Mouse (Mus musculus) MEL (cell line): ENCODE measurements around the gene Rab37. TPM values are rescaled to one million over a fixed set of nuclear protein-coding genes. Genes with fewer than 3 reads are reported as not detected.

Experiments
- DNase-seq: peaks from one replicate; pipeline ENCODE4 v3.0.0; 2011; ENCODE audit warnings: low read depth, low spot score
- H3K27ac ChIP-seq: 2 replicates; pipeline ENCODE4 v1.5.1; 2012; ENCODE audit warnings: low read depth, mild to moderate bottlenecking, control low read depth, low read length, moderate library complexity; ENCODE audit not compliant: control insufficient read depth
- H3K27me3 ChIP-seq, 2 experiments: fragments of 150-350 bp in 1 of 2; sonication (generic) in 1 of 2; 2 replicates each; pipeline ENCODE4 v1.6.1; 2012; ENCODE audit warnings: low read length in 2 of 2, mild to moderate bottlenecking in 2 of 2, improper control_type of control experiment in 1 of 2, moderate library complexity in 1 of 2; ENCODE audit not compliant: insufficient read depth in 2 of 2, control insufficient read depth in 1 of 2
- H3K36me3 ChIP-seq, 2 experiments: 2 replicates each; pipeline ENCODE4 v1.6.1; 2012 to 2014; ENCODE audit warnings: low read length in 2 of 2, improper control_type of control experiment in 1 of 2, inconsistent platforms in 1 of 2, mild to moderate bottlenecking in 1 of 2; ENCODE audit not compliant: insufficient read depth in 2 of 2, control insufficient read depth in 1 of 2
- H3K4me1 ChIP-seq, 2 experiments: fragments of 150-350 bp in 1 of 2; sonication (generic) in 1 of 2; 2 replicates each; pipeline ENCODE4 v1.6.1; 2012; ENCODE audit warnings: low read length in 2 of 2, improper control_type of control experiment in 1 of 2, mild to moderate bottlenecking in 1 of 2; ENCODE audit not compliant: insufficient read depth in 2 of 2, control insufficient read depth in 1 of 2
- H3K4me3 ChIP-seq, 2 experiments: fragments of 150-350 bp in 1 of 2; sonication (generic) in 1 of 2; 2 replicates each; pipeline ENCODE4 v1.5.1; 2012; ENCODE audit warnings: low read depth in 2 of 2, low read length in 2 of 2, mild to moderate bottlenecking in 2 of 2, moderate library complexity in 2 of 2, control low read depth in 1 of 2, improper control_type of control experiment in 1 of 2; ENCODE audit not compliant: control insufficient read depth in 1 of 2, insufficient read depth in 1 of 2
- H3K79me2 ChIP-seq: 2 replicates; pipeline ENCODE4 v1.6.1; 2012; ENCODE audit warnings: mild to moderate bottlenecking, low read length, moderate library complexity; ENCODE audit not compliant: control insufficient read depth, poor library complexity, insufficient read depth
- H3K9ac ChIP-seq: 2 replicates; pipeline ENCODE4 v1.6.1; 2012; ENCODE audit warnings: low read depth, mild to moderate bottlenecking, control low read depth, low read length, moderate library complexity; ENCODE audit not compliant: control insufficient read depth, poor library complexity, severe bottlenecking
- H3K9me3 ChIP-seq: fragments of 150-350 bp; sonication (generic); replicated peaks from 2 replicates; pipeline ENCODE4 v1.6.1; 2012; ENCODE audit warnings: mild to moderate bottlenecking, low read length, improper control_type of control experiment, moderate library complexity; ENCODE audit not compliant: insufficient read depth
- CTCF ChIP-seq, 3 experiments: IDR thresholded peaks in 2 of 3; conservative IDR thresholded peaks in 1 of 3; 2 replicates each; pipeline ENCODE4 v1.5.1; 2011 to 2012; ENCODE audit warnings: low read length in 3 of 3, low read depth in 2 of 3, mild to moderate bottlenecking in 2 of 3, improper control_type of control experiment in 1 of 3, inconsistent platforms in 1 of 3, mixed read lengths in 1 of 3, moderate library complexity in 1 of 3; ENCODE audit not compliant: control insufficient read depth in 1 of 3, insufficient read depth in 1 of 3, poor library complexity in 1 of 3, severe bottlenecking in 1 of 3
- ELF1 ChIP-seq: IDR thresholded peaks from 2 replicates; pipeline ENCODE4 v1.6.1; 2014; ENCODE audit warnings: low read depth, mild to moderate bottlenecking, inconsistent platforms, low read length, improper control_type of control experiment, moderate library complexity
- EP300 ChIP-seq, 2 experiments: IDR thresholded peaks; 2 replicates each; pipeline ENCODE4 v1.6.1; 2011; ENCODE audit warnings: improper control_type of control experiment in 2 of 2, low read length in 2 of 2, low read depth in 1 of 2, mild to moderate bottlenecking in 1 of 2
- ETS1 ChIP-seq: IDR thresholded peaks from 2 replicates; pipeline ENCODE4 v1.6.1; 2012; ENCODE audit warnings: low read depth, mild to moderate bottlenecking, inconsistent platforms, low read length, improper control_type of control experiment, moderate library complexity
- GATA1 ChIP-seq: IDR thresholded peaks from 2 replicates; pipeline ENCODE4 v1.6.1; 2011; ENCODE audit warnings: low read depth, low read length, improper control_type of control experiment
- HCFC1 ChIP-seq: IDR thresholded peaks from 2 replicates; pipeline ENCODE4 v1.6.1; 2012; ENCODE audit warnings: low read depth, mild to moderate bottlenecking, inconsistent platforms, low read length, improper control_type of control experiment, moderate library complexity
- JUND ChIP-seq: IDR thresholded peaks from 2 replicates; pipeline ENCODE4 v1.6.1; 2011; ENCODE audit warnings: low read depth, mild to moderate bottlenecking, improper control_type of control experiment, low read length
- MAFK ChIP-seq: IDR thresholded peaks from 2 replicates; pipeline ENCODE4 v1.6.1; 2011; ENCODE audit warnings: low read depth, mild to moderate bottlenecking, low read length, improper control_type of control experiment, borderline replicate concordance
- MAZ ChIP-seq: IDR thresholded peaks from 2 replicates; pipeline ENCODE4 v1.6.1; 2012; ENCODE audit warnings: low read depth, mild to moderate bottlenecking, inconsistent platforms, low read length, improper control_type of control experiment
- MEF2A ChIP-seq: IDR thresholded peaks from 2 replicates; pipeline ENCODE4 v1.6.1; 2014; ENCODE audit warnings: low read depth, mild to moderate bottlenecking, inconsistent platforms, low read length, improper control_type of control experiment; ENCODE audit not compliant: poor library complexity, insufficient replicate concordance, severe bottlenecking; ENCODE audit errors: extremely low read depth
- MYC ChIP-seq: IDR thresholded peaks from 2 replicates; pipeline ENCODE4 v1.6.1; 2011; ENCODE audit warnings: low read depth, mild to moderate bottlenecking, low read length, improper control_type of control experiment, moderate library complexity
- NRF1 ChIP-seq: IDR thresholded peaks from 2 replicates; pipeline ENCODE4 v1.6.1; 2014; ENCODE audit warnings: low read depth, mild to moderate bottlenecking, inconsistent platforms, low read length, improper control_type of control experiment, moderate library complexity; ENCODE audit not compliant: poor library complexity, insufficient read depth, severe bottlenecking
- POLR2A ChIP-seq, 2 experiments: IDR thresholded peaks; 2 replicates each; pipeline ENCODE4 v1.6.1; 2011 to 2012; ENCODE audit warnings: low read length in 2 of 2, mild to moderate bottlenecking in 2 of 2, control low read depth in 1 of 2, improper control_type of control experiment in 1 of 2, low read depth in 1 of 2, moderate library complexity in 1 of 2; ENCODE audit not compliant: control insufficient read depth in 1 of 2, insufficient read depth in 1 of 2, poor library complexity in 1 of 2
- POLR2AphosphoS5 ChIP-seq: IDR thresholded peaks from 2 replicates; pipeline ENCODE4 v1.6.1; 2012; ENCODE audit warnings: low read depth, borderline replicate concordance, mild to moderate bottlenecking, inconsistent platforms, low read length, moderate library complexity, mixed read lengths
- RAD21 ChIP-seq: IDR thresholded peaks from 2 replicates; pipeline ENCODE4 v1.6.1; 2011; ENCODE audit warnings: mild to moderate bottlenecking, low read depth, low read length, improper control_type of control experiment
- RCOR1 ChIP-seq: IDR thresholded peaks from 2 replicates; pipeline ENCODE4 v1.6.1; 2012; ENCODE audit warnings: low read depth, mild to moderate bottlenecking, inconsistent platforms, low read length, improper control_type of control experiment
- SMC3 ChIP-seq: IDR thresholded peaks from 2 replicates; pipeline ENCODE4 v1.6.1; 2011; ENCODE audit warnings: low read depth, low read length, improper control_type of control experiment
- TAL1 ChIP-seq: IDR thresholded peaks from 2 replicates; pipeline ENCODE4 v1.6.1; 2012; ENCODE audit warnings: mild to moderate bottlenecking, inconsistent platforms, low read length, moderate library complexity, mixed read lengths
- TBP ChIP-seq: IDR thresholded peaks from 2 replicates; pipeline ENCODE4 v1.8.0; 2011; ENCODE audit warnings: low read depth, low read length, improper control_type of control experiment
- TCF12 ChIP-seq: IDR thresholded peaks from 2 replicates; pipeline ENCODE4 v1.6.1; 2014; ENCODE audit warnings: low read depth, mild to moderate bottlenecking, inconsistent platforms, low read length, improper control_type of control experiment, moderate library complexity
- UBTF ChIP-seq: IDR thresholded peaks from 2 replicates; pipeline ENCODE4 v1.6.1; 2012; ENCODE audit warnings: low read depth, mild to moderate bottlenecking, inconsistent platforms, low read length, improper control_type of control experiment, moderate library complexity, borderline replicate concordance; ENCODE audit not compliant: insufficient read depth
- USF2 ChIP-seq, 2 experiments: IDR thresholded peaks; 2 replicates each; pipeline ENCODE4 v1.6.1; 2011 to 2012; ENCODE audit warnings: improper control_type of control experiment in 2 of 2, low read length in 2 of 2, borderline replicate concordance in 1 of 2, inconsistent platforms in 1 of 2, low read depth in 1 of 2, mild to moderate bottlenecking in 1 of 2; ENCODE audit not compliant: insufficient read depth in 1 of 2
- ZC3H11A ChIP-seq: IDR thresholded peaks from 2 replicates; pipeline ENCODE4 v1.6.1; 2012; ENCODE audit warnings: low read depth, mild to moderate bottlenecking, inconsistent platforms, low read length, improper control_type of control experiment
- ZNF384 ChIP-seq: IDR thresholded peaks from 2 replicates; pipeline ENCODE4 v1.6.1; 2012; ENCODE audit warnings: low read depth, mild to moderate bottlenecking, inconsistent platforms, low read length, improper control_type of control experiment
- polyA plus RNA-seq, 2 experiments: library from polyadenylated mRNA; stranded (reverse) in 1 of 2; unstranded in 1 of 2; fragments of >175 nt in 1 of 2; fragments of >200 nt in 1 of 2; gene quantifications; 2 replicates each; pipeline versions ENCODE4 v1.2.1 to v1.2.4; 2012; ENCODE audit warnings: low replicate concordance in 2 of 2, low read depth in 1 of 2; ENCODE audit not compliant: insufficient read length in 2 of 2, insufficient read depth in 1 of 2, missing spikeins in 1 of 2
- total RNA-seq: library from RNA; depleted of rRNA; stranded (reverse); fragments of 300-350 nt; gene quantifications from 2 replicates; pipeline ENCODE4 v1.2.3, GENCODE M21; 2012

Gene Rab37
- total and polyA plus RNA-seq, 3 experiments, result 14.6 to 20.6 TPM; not detected in 1

GRCm38 (mm10) chr11:115131768-115132381, 40.6 kb downstream of the Rab37 start:
- no peaks in the 10 kb centered on the region for H3K79me2 ChIP-seq
- H3K4me3 ChIP-seq, result no peak overlapping the region
- no peaks in the 10 kb centered on the region; a peak in 1 of 4 replicates for H3K27me3 ChIP-seq
- DNase-seq, result no peak
- H3K36me3 ChIP-seq, result peaks cover 0 to 23% of the 10 kb centered on the region in 2 experiments; a peak in 2 of 4 replicates
- no peaks in the 10 kb centered on the region for H3K9me3 ChIP-seq
- peaks cover 2 to 34% of the 10 kb centered on the region in 2 experiments for H3K4me1 ChIP-seq
- TF ChIP-seq USF2 (IDR thresholded peaks at IDR 0.05; ENCODE audit: borderline replicate concordance in 1 of 2, insufficient read depth in 1 of 2, low read depth in 1 of 2, low read length in 2 of 2) (no peak), JUND (no peak), ZNF384 (no peak), MAFK (no peak), GATA1 (no peak), ZC3H11A (no peak), MYC (no peak), MAZ (no peak), POLR2AphosphoS5 (no peak), UBTF (no peak), CTCF (IDR thresholded peaks at IDR 0.05 in 2 of 3, conservative IDR thresholded peaks at IDR 0.05 in 1 of 3; ENCODE audit: control insufficient read depth in 1 of 3, insufficient read depth in 1 of 3, low read depth in 2 of 3, low read length in 3 of 3, poor library complexity in 1 of 3, severe bottlenecking in 1 of 3) (no peak), MEF2A (no peak), SMC3 (no peak), HCFC1 (no peak), TAL1 (no peak), TCF12 (no peak)
- TF ChIP-seq, all 39 proteins: peak for 0
- no peak overlapping the region for H3K27ac ChIP-seq
- H3K9ac ChIP-seq, result no peak overlapping the region

- Histone ChIP-seq H3K9me3 (no peaks in the 10 kb centered on the region), H3K27me3 (no peaks in the 10 kb centered on the region; a peak in 1 of 4 replicates), H3K9ac (peak within 1 kb of the TSS; percentile 16; the same call in 1 of the 2 replicates), H3K4me3 (peak within 1 kb of the TSS in 1 of 2 experiments; percentile 1; a peak in 2 of 4 replicates), H3K4me1 (peaks cover 0 to 27% of the 10 kb centered on the region in 2 experiments), H3K36me3 (peaks cover 0 to 18% of the 10 kb centered on the region in 2 experiments; a peak in 2 of 4 replicates), H3K27ac (0 out of 2 replicates have a peak within 1 kb of the TSS, but pooled peaks have one; percentile 15), H3K79me2 (no peaks in the 10 kb centered on the region)
- DNase-seq, result peak; percentile 93
- TF ChIP-seq POLR2A (IDR thresholded peaks at IDR 0.05; ENCODE audit: control insufficient read depth in 1 of 2, insufficient read depth in 1 of 2, low read depth in 1 of 2, low read length in 2 of 2, poor library complexity in 1 of 2) (no peak), RCOR1 (peak; percentile 43; the same call in 1 of the 2 replicates), RAD21 (no peak), ETS1 (peak; percentile 31; the same call in 1 of the 2 replicates), TBP (peak; percentile 63), NRF1 (no peak), EP300 (IDR thresholded peaks at IDR 0.05; ENCODE audit: low read depth in 1 of 2, low read length in 2 of 2) (peak; percentile 29 to 85; a peak in 2 of 4 replicates), ELF1 (peak; percentile 81)
These were observed 42.6 kb downstream of the Rab37 start, which contains the start of gene Cd300lf for GRCm38 (mm10) chr11:115133800-115134199. TSS of gene Cd300lf (minus strand) at chr11:115133992.
